Mouse (Mus musculus) CH12F3 (cell line): ENCODE results near the gene Ccnd3.

ENCODE experiments used
- in situ Hi-C: fragments of 300-500 bp; cut with MboI; formaldehyde crosslinking; loops from 2 replicates; pipeline ENCODE4 v1.14.3; 2020; ENCODE audit warnings: low sequenced_read_pairs

The Ccnd3 gene

DNA sequence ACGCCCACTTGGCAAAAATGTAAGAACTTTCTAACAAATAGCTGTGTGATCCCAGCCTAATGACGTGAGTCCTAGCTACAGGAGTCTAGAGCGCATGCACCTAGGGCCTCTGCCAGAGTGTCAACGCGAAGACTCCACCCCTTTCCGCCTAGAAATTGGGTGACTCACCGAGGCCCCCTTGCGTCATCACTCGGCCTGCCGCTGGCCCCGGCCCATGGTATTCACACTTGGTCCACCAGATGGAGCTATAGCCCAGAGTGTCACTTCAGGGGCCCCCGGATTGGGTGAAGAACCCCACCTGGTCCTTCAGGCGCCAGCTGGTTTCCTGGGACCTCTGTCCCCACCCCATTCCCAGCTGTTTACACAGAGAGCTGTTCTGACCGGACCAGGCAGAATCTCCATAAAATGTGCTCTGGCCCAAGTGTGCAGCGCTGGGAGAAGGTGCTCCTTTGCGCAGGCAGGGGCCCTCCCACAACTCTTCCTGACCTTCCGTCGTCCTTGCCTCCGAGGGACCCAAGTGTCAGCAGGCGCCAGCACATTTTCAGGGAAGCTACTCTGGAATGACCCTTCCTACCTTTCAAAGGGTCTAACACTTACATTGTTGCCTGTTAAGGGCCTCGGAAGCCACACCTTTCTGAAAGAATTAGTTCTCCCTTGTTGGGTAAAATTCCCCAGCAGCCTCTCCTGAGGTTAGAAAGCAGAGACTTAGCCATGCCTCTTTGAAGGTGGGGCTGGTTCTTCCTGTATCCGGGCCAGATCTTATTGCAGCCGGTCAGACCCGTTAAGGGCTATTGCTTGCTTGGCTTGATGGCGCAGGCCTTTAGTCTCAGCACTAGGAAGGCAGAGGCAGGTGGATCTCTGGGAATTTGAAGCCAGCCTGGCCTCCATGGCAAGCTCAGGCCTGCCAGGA lies 6.5 kb downstream of the Ccnd3 start:
- in situ Hi-C loops = loop anchor here (5.0 kb wide), 1 partner anchor 91 kb away; no protein-coding TSS in a partner anchor

DNA sequence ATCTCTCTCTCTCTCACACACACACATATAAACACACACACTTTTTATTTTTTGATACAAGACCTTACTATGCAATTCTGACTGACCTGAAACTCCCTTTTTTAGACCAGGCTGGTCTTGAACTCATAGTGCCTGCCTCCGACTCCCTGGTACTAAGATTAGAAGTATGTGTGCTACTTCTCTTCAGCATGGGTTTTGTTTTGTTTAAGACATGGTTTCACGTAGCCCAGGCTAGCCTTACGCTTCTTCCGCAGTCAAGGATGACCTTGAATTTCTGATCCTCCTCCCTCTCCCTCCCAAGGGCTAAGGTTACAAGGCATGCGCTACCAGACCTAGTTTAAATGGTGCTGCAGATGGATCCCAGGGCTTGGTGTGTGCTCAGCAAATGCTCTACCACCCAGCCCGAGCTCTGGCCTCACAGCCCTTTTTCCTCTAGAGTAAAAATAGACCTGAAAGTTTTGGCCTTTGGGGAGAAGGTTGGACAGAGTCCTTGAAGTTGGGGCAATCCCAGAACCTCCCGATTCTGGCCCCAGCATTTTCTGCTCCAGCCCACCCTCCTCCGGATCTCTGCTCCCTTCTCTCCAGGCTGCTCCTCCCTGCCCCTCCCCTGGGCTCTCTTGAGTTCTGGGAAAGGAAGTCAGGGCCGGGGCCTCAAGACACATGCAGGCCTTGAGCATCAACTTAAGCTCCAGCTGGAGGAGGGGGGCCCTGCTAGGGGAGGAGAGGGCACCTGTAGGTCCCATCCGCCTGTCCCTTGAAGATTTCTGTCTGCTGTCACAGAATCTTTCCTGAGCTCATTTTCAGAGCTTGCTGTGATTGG lies 8.3 kb downstream of the Ccnd3 start:
- in situ Hi-C loops = loop anchor here (5.0 kb wide), 1 partner anchor 89 kb away; no protein-coding TSS in a partner anchor

DNA sequence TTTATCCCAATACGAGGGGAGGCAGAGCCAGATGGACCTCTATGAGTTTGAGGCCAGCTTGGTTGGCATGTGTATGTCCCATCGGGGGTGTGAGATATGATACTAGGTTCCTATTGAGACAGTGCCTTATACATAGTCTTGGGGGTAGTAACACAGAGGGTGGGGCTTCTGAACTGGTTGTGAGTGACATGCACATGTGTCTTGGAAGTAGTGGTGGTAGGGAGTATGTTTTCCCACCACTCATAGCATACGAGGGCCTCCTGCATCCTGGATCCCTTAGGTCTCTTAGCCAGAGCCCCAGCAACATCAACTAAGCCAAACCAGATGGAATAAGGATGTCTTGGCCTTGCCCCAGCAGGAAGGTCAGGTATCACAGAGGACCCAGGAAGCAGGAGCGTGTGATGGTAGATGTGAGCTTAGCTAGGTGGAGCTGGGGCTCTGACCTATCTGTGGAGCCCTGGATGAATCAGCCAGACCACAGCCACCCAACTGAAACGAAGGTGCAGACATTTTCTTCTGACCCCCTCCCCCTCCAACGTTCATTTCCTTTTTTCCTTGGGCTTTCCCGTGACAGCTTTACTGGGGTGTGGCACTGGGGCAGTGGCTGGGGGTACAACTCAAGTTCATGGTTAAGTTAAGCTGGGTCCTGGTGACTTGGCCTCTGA lies 10.5 kb downstream of the Ccnd3 start:
- in situ Hi-C loops = no loop called here

DNA sequence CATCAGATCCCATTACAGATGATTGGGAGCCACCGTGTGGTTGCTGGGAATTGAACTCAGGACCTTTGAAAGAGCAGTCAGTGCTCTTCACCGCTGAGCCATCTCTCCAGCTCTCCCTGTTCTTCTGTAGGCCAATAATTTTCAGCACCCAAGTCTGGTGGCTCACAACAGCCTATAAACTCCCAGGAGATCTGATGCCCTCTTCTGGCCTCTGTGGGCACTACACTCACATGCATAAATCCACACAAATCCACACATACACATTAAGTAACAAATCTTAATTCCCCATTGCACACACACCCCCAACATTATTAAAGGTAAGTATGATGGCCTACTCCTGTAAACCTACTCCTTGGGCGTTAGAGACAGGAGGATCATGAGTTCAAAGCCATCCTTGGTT lies 11.4 kb downstream of the Ccnd3 start:
- in situ Hi-C loops = no loop called here

DNA sequence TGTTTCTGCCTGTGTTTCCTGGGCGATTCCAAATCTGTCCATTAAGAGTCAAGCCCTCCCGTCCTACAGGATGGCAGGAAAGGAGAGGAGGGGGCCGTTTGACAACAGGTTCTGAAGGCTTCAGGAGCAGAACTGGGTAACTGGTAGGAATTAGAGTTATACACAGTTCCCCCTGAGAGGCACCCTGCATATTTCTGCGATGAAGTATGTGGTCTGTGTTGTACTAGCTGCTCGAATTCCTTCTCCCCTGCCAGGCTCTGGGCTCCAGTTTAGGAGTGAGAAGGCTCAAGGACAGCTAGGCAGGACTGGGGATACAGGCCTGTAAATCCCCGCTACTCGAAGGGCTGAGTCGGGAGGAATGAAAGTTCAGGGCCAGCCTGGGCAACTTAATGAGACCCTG lies 13.4 kb downstream of the Ccnd3 start:
- in situ Hi-C loops = no loop called here

DNA sequence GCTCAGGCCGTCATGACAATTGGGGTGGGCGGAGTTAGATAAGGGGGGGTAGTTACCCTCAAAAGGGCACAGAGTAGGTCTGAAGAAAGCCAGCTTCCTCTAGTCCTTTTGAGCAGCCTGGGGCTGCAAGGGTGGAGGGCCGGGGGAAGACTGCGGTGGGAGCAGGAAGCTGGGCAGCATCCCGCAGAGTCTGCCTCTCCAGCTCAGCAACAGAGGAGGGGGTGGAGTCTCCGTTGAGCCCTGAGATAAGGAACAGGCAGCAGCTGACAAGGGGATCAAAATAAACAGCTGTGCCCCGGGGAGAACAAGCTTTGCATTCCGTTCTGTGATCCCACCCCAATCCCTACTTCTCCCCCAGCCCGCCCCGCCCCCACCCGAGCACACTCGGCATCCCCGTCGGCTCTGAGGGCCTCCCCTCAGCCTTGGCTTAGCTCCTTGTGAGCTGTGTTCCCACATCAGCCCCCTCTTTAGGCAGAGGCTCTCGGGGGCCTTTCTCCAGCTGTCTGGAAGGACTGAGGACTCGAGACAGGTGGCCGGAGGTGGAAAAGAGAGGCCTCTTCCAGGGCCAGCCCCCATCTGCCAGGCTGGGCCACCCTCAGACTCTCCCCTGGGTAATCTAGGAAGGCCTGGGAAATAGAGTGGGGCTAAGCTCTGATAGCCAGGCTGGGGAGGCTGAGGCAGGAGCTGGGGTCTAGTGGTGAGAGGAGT lies 16.9 kb downstream of the Ccnd3 start:
- in situ Hi-C loops = no loop called here

DNA sequence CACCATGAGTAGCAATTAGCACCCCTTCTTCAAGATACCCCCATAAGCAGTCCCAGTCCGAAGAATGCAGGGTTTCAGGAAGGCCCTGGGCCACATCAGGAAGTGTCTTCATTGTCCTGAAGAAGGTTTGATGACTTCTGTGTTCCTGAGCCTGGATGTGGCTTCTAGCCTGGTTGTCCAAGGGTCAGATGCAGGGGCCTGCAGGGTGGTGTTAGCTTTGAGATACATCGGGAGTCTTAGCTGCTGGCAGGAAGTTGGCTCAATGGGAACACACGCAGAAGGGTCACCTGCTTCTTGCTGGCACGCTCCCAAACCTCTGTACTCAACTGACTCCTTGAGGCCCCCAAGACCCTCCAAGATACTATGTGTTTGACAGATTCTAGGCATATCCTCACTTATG lies 17.7 kb downstream of the Ccnd3 start:
- in situ Hi-C loops = no loop called here

DNA sequence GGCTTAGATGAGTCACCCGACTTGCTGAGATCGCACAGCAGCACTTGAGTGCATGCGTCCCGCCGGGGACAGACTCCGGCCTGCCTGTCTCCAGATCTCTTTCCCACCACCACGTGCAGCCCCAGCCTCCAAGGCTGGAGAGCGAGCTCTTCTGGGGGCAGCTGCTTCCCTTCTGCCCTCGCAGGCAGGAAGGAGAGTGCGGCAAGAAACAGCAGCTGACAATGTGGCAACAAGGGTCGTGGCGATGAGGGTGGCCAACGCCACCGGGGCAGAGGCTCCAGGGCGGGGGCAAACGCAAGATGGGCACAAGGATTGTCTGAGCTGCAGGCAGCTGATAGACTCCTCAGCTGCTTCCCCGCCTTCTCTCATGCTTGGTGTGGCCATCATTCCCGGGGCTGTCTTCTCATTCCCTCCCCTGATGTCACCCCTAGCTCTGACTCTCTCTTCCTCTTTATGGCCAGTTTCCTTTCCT lies 18.4 kb downstream of the Ccnd3 start:
- in situ Hi-C loops = no loop called here

DNA sequence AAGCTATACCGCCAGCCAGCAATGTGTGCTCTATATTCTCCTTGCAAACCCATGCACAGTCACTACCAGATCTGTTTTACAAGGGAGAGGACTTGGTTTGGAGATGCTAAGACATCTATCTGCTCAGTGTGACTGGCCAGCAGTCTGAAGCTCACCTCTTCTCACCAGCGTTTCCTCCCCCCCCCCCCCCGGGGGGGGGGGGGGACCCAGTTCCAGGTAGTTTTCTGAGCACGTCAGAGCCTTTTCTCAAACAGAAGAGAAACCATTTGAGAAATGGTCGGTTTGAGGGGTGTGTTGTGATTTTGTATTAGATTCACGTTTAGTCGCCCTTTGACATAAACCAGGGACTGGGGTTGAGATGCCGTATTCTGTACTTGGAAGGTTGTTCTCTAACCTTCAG lies 19.2 kb downstream of the Ccnd3 start:
- in situ Hi-C loops = no loop called here

DNA sequence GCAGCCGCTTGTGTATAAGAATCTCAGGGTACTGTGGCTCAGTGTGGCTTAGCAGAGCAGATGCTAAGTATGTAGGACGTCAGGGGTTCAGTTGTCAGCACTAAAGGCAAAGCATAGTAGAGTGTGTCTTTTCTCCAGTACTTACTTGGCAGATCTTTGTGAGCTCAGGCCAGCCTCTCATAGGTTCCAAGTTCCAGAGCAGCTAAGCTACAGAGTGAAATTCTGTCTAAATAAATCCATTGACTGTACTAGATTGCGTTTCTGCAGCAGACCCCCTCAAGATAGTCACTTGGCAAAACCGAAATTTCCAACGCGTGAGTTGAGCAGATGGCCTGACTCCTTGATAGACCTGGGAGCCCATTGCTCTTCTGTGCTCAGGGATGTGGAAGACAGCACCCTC lies 20.1 kb downstream of the Ccnd3 start:
- in situ Hi-C loops = no loop called here

DNA sequence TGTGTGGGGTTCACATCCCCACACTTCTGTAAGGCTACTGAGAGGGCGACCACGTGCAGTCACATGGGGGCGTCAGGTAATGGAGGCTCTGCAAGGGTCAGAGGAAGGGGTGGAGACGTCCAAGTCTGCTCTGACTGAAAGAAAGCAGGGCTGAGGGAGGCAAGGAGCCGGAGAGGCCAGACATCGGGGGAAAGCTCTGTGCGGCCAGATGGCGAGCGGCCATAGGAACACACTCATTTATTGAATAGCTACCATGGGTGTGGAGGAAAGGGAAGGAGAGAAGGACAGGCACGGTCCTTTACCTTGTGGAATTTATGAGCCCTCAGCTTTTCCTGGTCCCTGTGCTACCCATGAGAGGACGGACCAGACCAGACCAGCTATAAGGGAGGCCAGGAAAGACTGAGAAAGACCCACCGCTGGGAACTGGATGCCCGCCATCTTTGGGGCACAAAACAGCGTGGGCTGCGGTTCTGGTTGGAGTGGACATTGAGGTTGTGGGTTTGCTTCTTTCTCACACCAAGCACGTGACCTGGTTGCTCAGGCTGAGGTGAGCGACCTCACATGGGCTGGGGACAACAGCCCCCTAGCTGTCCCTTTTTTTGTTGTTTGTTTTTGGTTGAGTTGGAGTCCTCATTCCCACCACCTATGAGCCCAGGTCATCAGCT lies 22.1 kb downstream of the Ccnd3 start:
- in situ Hi-C loops = no loop called here

DNA sequence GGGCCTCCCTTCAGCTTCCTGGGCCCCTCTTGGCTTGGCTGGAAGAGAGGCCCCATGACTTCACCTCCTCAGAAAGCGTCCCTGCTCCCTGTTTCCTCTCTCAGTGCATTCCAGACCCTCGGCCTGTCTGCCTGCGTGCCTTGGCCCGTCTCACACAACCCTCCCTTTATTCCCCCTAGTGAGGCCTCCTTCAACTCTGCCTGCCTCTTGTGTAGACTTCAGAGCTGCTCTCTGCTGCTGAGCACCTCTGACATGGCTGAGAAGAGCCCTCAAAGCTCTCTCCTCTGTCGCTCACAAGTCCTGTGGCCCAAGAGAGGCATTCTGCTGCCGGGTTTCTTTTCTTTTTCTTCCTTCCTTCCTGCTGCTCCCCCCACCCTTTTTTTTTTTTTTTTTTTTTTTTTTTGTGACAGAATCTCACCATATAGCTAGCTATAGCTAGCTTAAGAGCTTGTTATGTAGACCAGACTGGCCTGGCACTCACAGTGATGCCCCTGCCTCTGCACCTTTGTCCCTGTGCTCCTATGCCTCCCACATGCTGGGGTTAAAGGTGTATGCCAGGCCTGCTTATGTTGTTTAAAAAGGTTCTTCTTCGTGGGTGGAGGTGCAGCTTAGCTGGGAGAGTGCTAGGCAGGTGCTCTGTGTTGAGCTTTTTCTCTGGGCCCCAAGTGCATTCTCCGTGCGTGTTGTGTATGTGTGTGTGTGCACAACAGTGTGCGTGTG lies 22.9 kb downstream of the Ccnd3 start:
- in situ Hi-C loops = no loop called here

DNA sequence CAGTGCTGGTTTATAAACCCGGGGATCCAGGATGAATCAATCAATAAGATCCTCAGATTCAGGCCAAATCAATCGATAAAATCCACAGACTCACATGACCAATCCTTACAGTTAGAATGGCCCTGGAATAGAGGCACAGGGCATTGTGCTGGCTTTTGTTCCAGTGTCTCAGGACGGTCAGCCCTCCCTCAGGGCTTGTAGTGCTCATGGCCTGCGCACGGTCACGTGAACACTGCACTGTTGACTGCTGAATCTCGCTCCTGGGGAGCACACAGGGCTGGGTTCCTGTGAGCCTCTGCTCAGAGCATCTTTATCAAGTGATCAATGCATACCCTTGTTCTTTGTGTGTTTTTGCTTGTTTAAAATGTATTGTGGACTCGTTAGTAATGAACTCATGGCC lies 24.1 kb downstream of the Ccnd3 start:
- in situ Hi-C loops = no loop called here

DNA sequence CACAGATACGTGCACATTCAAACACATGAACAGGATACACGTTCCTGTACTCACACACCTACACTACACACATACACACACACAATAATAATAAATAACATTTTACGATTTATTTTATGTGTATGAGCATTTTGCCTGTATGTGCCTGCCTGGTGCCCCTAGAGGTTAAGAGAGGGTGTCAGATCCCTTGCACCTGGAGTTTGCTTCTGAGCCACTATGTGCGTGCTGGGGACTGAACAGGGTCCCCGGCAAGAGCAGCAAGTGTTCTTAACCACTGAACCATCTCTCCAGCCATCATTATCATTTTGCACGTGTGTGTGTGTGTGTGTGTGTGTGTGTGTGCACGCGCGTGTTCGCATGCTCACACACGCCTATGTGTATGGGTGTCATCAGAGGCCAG lies 24.7 kb downstream of the Ccnd3 start:
- in situ Hi-C loops = no loop called here

DNA sequence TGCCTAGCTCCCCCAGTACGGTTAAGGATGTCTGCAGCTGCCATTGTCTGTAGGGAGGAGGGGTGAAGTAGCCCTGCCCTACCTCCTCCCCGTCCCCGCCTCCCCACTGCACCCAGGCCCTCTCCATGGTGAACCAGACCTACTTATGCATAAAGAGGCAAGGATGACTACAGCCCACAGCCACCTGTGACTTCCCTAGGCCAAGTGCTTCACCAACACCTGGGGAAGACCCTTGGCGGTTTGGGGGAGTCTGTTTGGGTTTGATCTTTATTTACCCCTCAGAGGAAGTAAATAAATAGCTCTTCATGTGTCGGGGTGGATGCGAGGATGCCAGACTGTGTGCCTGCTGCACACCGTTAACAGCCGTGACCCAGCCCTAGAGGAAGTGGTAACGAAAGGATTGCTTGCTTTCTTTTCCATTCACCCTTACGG lies 26.6 kb downstream of the Ccnd3 start:
- in situ Hi-C loops = no loop called here

DNA sequence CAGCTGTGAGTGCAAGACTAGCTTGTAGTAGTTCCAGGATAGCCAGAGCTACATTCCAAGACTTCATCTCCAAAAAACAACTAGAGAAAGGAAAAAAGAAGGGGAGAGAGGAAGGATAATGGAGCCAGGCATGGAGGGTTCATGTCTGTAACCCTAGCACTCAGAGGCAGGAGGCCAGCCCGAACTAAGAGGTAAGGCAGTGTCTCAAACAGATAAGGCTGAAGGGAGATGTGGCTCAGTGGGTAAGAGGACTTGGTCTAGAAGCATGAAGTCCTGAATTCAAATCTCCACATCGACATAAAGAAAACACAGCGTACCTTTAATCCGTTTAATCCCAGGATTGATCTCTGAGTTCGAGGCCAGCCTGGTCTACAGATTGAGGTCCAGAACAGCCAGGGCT lies 27.5 kb downstream of the Ccnd3 start:
- in situ Hi-C loops = no loop called here

DNA sequence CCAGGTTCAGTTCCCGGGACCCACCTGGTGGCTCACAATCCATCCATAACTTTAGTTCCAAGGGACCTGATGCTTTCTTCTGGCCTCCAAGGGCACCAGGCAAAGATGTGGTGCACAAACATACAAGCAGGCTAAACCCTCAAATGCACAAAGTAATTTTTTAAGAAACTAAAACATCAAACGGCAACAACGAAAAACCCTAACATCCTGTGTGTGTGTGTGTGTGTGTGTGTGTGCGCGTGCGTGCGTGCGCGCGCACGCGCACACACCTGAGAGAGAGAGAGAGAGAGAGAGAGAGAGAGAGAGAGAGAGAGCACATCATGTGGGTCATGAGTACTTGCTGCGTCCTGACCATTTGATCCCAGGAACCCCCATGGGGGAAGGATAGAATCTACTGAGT lies 28.8 kb downstream of the Ccnd3 start:
- in situ Hi-C loops = no loop called here

DNA sequence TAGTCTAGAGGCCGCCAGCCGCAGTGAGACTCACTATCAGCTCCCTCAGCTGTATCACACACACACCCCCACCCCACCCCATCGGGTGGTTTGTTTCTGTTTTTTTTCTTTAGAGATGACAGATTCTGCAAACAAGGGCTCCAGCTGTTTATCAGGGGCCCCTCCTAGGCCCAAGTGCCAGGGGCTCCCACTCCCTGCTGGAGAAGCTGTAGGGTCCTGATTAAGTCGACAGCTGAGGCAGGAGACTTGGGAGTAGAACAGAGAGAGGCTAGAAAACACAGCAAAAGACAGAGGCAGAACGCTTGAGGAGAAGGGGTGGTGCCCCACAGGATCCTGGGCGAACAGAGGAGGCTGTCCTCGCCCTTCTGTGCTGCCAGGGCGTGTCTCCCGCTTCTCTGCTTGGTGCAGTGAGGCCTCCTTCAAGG lies 31.0 kb downstream of the Ccnd3 start:
- in situ Hi-C loops = no loop called here

DNA sequence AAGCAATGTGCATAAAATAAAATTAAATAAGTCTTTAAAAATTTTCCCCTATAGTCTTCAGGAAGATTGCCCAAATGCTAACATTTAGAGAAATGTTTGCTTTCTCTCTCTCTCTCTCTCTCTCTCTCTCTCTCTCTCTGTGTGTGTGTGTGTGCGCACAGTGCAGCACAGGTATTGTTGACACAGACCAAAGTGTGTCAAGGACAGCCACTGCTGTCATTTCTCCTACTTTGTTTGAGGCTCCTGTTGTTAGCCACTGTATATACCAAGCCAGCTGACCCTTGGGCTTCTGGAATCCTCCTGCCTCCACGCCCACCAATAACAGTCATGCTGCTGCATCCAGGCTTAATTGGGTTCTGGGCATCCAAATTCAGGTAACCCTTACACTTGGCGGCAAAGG lies 33.2 kb downstream of the Ccnd3 start:
- in situ Hi-C loops = no loop called here
